ENCODE assay signal across 9 mouse cellular contexts in the genomic region with DNA sequence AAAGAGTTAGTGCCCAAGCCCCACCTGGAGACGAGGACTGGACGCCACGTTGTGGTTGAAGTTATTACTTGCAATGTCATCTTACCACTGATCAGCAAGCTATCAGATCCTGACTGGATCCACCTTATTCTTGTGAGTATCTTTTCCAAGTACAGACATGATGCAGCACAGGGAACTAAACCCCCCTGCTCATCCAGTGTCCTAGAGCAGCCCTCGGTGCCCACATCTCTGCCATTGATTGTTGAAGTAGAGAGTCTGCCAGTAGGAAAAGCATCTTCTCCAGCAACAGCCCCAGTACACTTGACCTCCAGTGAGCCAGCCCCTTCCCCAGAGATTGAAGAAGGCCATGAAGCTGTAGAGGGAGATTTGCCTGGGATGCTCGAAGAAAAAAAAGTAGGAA. TPM values are rescaled to one million over a fixed set of nuclear protein-coding genes. Genes with fewer than 3 reads are reported as not detected.
A peak's percentile ranks its signal among the peaks of the same experiment; 100 is the strongest.
DNase-seq lines count a peak whose midpoint lies in the region; ATAC-seq lines count a peak whose summit lies in the region.
"Had no signal": no experiment of that assay in that cellular context is flagged by ENCODE, and none has a peak within 500 bp of the region (broad histone marks: within the 10 kb centered on the region; RNA-seq: fewer than 3 reads in every experiment).

No protein-coding gene starts in this region.

- peak overlapping the region; percentile 71; the same call in 1 of the 2 replicates for H3K4me2 ChIP-seq in limb, embryonic 12.5 days
- peak overlapping the region; percentile 65 for H3K4me2 ChIP-seq in hindbrain, embryonic 15.5 days
- peak overlapping the region; percentile 95 for H3K4me2 ChIP-seq in midbrain, embryonic 16.5 days (ENCODE audit: low read length)

- H3K9me3 ChIP-seq in erythroblast, embryonic 14.5 days (ENCODE audit: control insufficient read depth, low read length) = no peaks in the 10 kb centered on the region
- H3K9me3 ChIP-seq in limb, embryonic 12.5 days = no peaks in the 10 kb centered on the region
- no peaks in the 10 kb centered on the region for H3K9me3 ChIP-seq in limb, embryonic 10.5 days (replicated peaks)
- no peaks in the 10 kb centered on the region for H3K9me3 ChIP-seq in hindbrain, embryonic 15.5 days
- no peaks in the 10 kb centered on the region for H3K9me3 ChIP-seq in midbrain, embryonic 16.5 days (replicated peaks; ENCODE audit: control insufficient read depth, low read length, poor library complexity, severe bottlenecking)

- no peak overlapping the region for H3K9ac ChIP-seq in limb, embryonic 12.5 days (replicated peaks)
- no peak overlapping the region for H3K9ac ChIP-seq in hindbrain, embryonic 15.5 days
- 0 out of 2 replicates have a peak overlapping the region, but pooled peaks have one; percentile 91 for H3K9ac ChIP-seq in midbrain, embryonic 16.5 days (ENCODE audit: low read depth, low read length)

- peak overlapping the region; percentile 71 for H3K4me3 ChIP-seq in erythroblast, embryonic 14.5 days (replicated peaks)
- peak overlapping the region; percentile 76; the same call in 1 of the 2 replicates for H3K4me3 ChIP-seq in limb, embryonic 12.5 days (replicated peaks)
- H3K4me3 ChIP-seq in limb, embryonic 10.5 days = no peak overlapping the region
- H3K4me3 ChIP-seq in hindbrain, embryonic 15.5 days = no peak overlapping the region
- H3K4me3 ChIP-seq in midbrain, embryonic 16.5 days (ENCODE audit: low read depth, low read length) = no peak overlapping the region

- no peak for ATAC-seq in erythroblast, adult 5-6 weeks (replicated peaks; ENCODE audit: low FRiP score, poor library complexity, severe bottlenecking)
- ATAC-seq in limb, embryonic 12.5 days (ENCODE audit: insufficient number of reproducible peaks, insufficient read depth, low FRiP score, low TSS enrichment, low read depth) = no peak
- no peak for ATAC-seq in hindbrain, embryonic 15.5 days (ENCODE audit: low FRiP score, low read depth)
- ATAC-seq in midbrain, embryonic 16.5 days = no peak

- 96% methylated on average over 5 of the region's 5 CpGs for WGBS in limb, embryonic 12.5 days
- WGBS in limb, embryonic 10.5 days = 91% methylated on average over 5 of the region's 5 CpGs
- WGBS in hindbrain, embryonic 15.5 days = 92% methylated on average over 5 of the region's 5 CpGs
- WGBS in midbrain, embryonic 16.5 days = 91% methylated on average over 5 of the region's 5 CpGs

- peaks cover 18% of the 10 kb centered on the region for H3K4me1 ChIP-seq in erythroblast, embryonic 14.5 days (ENCODE audit: control insufficient read depth)
- peaks cover 34% of the 10 kb centered on the region for H3K4me1 ChIP-seq in limb, embryonic 12.5 days (replicated peaks)
- H3K4me1 ChIP-seq in limb, embryonic 10.5 days = peaks cover 32% of the 10 kb centered on the region
- peaks cover 39% of the 10 kb centered on the region for H3K4me1 ChIP-seq in hindbrain, embryonic 15.5 days (replicated peaks)
- H3K4me1 ChIP-seq in midbrain, embryonic 16.5 days (ENCODE audit: control insufficient read depth, insufficient read depth, low read length) = peaks cover 37% of the 10 kb centered on the region

- H3K27me3 ChIP-seq in erythroblast, embryonic 14.5 days (ENCODE audit: control insufficient read depth) = no peaks in the 10 kb centered on the region
- H3K27me3 ChIP-seq in limb, embryonic 12.5 days = no peaks in the 10 kb centered on the region
- H3K27me3 ChIP-seq in limb, embryonic 10.5 days (ENCODE audit: low read depth, poor library complexity, severe bottlenecking) = no peaks in the 10 kb centered on the region
- H3K27me3 ChIP-seq in hindbrain, embryonic 15.5 days = no peaks in the 10 kb centered on the region; the same call in 1 of the 2 replicates
- H3K27me3 ChIP-seq in midbrain, embryonic 16.5 days (ENCODE audit: control insufficient read depth, insufficient read depth, low read depth, low read length) = no peaks in the 10 kb centered on the region

- H3K27ac ChIP-seq in limb, embryonic 12.5 days = no peak overlapping the region
- no peak overlapping the region for H3K27ac ChIP-seq in limb, embryonic 10.5 days
- no peak overlapping the region for H3K27ac ChIP-seq in hindbrain, embryonic 15.5 days (replicated peaks)
- H3K27ac ChIP-seq in midbrain, embryonic 16.5 days (ENCODE audit: low read length) = no peak overlapping the region

- H3K36me3 ChIP-seq in erythroblast, embryonic 14.5 days (ENCODE audit: control insufficient read depth) = peaks cover 19% of the 10 kb centered on the region
- peaks cover 30% of the 10 kb centered on the region for H3K36me3 ChIP-seq in limb, embryonic 12.5 days
- H3K36me3 ChIP-seq in limb, embryonic 10.5 days = peaks cover 24% of the 10 kb centered on the region
- peaks cover 8% of the 10 kb centered on the region; the same call in 1 of the 2 replicates for H3K36me3 ChIP-seq in hindbrain, embryonic 15.5 days
- peaks cover 7% of the 10 kb centered on the region for H3K36me3 ChIP-seq in midbrain, embryonic 16.5 days (ENCODE audit: control insufficient read depth, insufficient read depth, low read length)

- DNase-seq in limb, embryonic 10.5 days (ENCODE audit: low spot score) = no peak
- DNase-seq in urinary bladder, postnatal 10 days (ENCODE audit: low spot score) = no peak
- DNase-seq in right cerebral cortex, postnatal 25 days = no peak
- DNase-seq: lung, adult 18-20 months had no signal

RNA-seq across cellular contexts. Expression of gene Snx19, which starts 1.3 kb away (rescaled TPM):
- 0.08 and 0.10 TPM in 2 replicates for polyA plus RNA-seq in erythroblast, embryonic 14.5 days (2012)
- total RNA-seq in erythroblast, adult 5-6 weeks (2015; ENCODE audit: low replicate concordance) = 3.6 and 3.7 TPM in 2 replicates
- 2.4 and 2.9 TPM in 2 replicates for total RNA-seq in erythroblast, adult 5-6 weeks (2017; ENCODE audit: low replicate concordance)
- 22.7 and 24.5 TPM in 2 replicates for polyA plus RNA-seq in limb, embryonic 12.5 days (2016; fragmentation: Nextera tagmentation; extraction: Ambion mirVana)
- 17.8 and 21.5 TPM in 2 replicates for polyA plus RNA-seq in limb, embryonic 10.5 days (2016; fragmentation: Nextera tagmentation; extraction: Ambion mirVana)
- polyA plus RNA-seq in hindbrain, embryonic 15.5 days (2015; fragmentation: Nextera tagmentation; extraction: Ambion mirVana) = 21.8 and 22.1 TPM in 2 replicates
- polyA plus RNA-seq in midbrain, embryonic 16.5 days (2015; fragmentation: Nextera tagmentation; extraction: Ambion mirVana) = 23.2 and 24.5 TPM in 2 replicates

Comparison
In these comparisons a context has a peak if more than half of its experiments do, and no peak if none do; other contexts are left out.
1. H3K4me3 ChIP-seq: peak in erythroblast, embryonic 14.5 days (single experiment) and limb, embryonic 12.5 days (single experiment); none in limb, embryonic 10.5 days (single experiment), hindbrain, embryonic 15.5 days (single experiment) and midbrain, embryonic 16.5 days (single experiment).
2. RNA of gene Snx19, which starts 1.3 kb away (polyA plus RNA-seq): 23.2 to 24.5 TPM in midbrain, embryonic 16.5 days, 22.7 to 24.5 TPM in limb, embryonic 12.5 days, 21.8 to 22.1 TPM in hindbrain, embryonic 15.5 days and 17.8 to 21.5 TPM in limb, embryonic 10.5 days; 0.08 to 0.10 TPM in erythroblast, embryonic 14.5 days; every median in the first group is over 10 times any median in the second.
3. Peak in every context shown above with its lines, with median percentiles within 50 percentile points of each other: H3K4me2 ChIP-seq.